Mouse (Mus musculus) brain, embryonic 14.5 days (tissue): Measurements from ENCODE around the gene Lsm7.

Experiments used
- CTCF ChIP-seq: fragments of 200-500 bp; IDR thresholded peaks from 2 replicates; pipeline ENCODE4 v1.5.1; 2012; ENCODE audit warnings: inconsistent platforms, mild to moderate bottlenecking, moderate library complexity, borderline replicate concordance; ENCODE audit not compliant: insufficient read depth, insufficient read length; ENCODE audit errors: extremely low read depth
- POLR2A ChIP-seq: fragments of 200-500 bp; IDR thresholded peaks from 2 replicates; pipeline ENCODE4 v1.6.1; 2012; ENCODE audit warnings: mild to moderate bottlenecking, inconsistent platforms, borderline replicate concordance; ENCODE audit not compliant: poor library complexity, insufficient read depth, insufficient read length, severe bottlenecking; ENCODE audit errors: extremely low read depth

DNA sequence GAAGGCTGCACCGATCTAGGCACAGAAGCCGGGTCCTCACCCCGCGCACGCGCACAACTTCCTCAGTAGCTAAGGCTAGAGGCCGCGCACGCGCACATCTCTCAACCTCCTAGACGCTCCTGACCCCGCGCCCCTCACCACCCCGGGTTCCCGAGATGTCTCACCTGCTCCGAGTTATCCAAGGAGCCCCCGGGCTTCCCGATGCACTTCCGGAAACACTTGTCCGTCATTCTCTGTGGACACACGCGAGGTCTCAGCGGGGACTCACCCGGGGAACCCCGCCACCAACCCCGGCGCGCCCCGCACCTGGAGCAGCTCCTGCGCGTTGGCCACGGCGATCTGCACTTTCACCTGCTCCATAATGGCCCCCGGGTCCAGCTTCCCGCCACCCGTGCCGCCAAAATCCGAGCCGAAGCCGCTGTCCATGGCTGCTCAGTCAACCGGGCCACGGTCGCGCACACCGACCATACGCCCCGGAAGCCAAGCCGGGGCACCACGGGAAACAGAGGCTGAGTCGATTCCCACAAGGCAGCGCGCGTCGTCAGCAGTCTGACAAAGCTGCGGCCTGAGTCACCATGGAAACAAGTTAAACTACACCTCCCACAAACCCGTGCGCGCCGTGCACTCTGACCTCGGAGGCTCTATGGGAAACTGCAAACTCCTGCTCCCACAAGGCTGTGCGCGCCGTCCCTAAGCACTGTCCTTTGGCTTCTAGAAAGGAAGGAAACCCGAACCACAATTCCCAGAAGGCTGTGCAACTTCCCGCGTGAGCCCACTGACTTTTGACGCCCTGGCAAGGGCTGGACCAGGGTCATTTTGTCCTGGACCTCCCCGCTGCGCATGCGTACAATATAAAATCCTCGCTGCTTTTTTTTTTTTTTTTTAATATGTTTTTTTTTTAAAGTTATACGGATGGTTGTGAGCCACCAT is 45.6 kb upstream of the Lsm7 start, which contains the start of gene Timm13:
- TF ChIP-seq CTCF: no peak
- TF ChIP-seq POLR2A: peak; percentile 51; the same call in 1 of the 2 replicates
